Mouse (Mus musculus): ENCODE measurements around the gene Hyal2.
"Not testable (repeated sequence)": the region's sequence is repeated elsewhere in the genome, so short reads cannot be mapped to it uniquely, and the experiment has no call there.

Hyal2 gene

GRCm38 (mm10) chr9:107570016-107570415, 2.3 kb downstream of the Hyal2 start:
- no peak for DNase-seq

GRCm38 (mm10) chr9:107570845-107571244, 3.1 kb downstream of the Hyal2 start:
- no peak for DNase-seq

DNA sequence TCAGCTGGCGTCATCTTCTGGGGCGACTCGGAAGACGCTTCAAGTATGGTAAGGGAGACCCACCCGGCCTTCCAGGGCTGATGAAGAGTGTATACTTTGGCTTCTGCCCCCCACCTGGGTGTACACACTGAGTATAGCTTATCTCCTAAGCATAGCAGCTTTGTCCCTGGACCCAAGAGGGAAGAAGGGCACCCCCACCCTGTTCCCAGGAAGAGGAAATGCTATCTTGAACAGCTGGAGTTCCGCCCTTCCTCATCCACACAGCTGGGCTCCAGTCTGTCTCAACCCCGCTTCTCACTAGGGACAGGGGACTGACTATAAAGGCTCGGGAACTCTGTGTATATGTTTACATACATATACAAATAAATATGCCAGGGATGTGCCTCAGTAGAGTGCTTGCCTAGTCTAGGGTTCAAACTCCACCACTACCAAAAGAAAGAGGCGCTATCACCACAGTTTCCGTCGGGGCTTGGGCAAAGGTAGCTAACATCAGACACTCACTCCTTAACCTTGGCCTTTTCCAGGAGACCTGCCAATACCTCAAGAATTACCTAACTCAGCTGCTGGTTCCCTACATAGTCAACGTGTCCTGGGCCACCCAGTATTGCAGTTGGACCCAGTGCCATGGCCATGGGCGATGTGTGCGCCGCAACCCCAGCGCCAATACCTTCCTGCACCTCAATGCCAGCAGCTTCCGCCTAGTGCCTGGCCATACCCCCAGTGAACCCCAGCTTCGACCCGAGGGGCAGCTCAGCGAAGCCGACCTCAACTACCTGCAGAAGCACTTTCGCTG, 4.0 kb downstream of the Hyal2 start:
- DNase-seq: peak in 1 of 2 experiments; percentile 64

DNA sequence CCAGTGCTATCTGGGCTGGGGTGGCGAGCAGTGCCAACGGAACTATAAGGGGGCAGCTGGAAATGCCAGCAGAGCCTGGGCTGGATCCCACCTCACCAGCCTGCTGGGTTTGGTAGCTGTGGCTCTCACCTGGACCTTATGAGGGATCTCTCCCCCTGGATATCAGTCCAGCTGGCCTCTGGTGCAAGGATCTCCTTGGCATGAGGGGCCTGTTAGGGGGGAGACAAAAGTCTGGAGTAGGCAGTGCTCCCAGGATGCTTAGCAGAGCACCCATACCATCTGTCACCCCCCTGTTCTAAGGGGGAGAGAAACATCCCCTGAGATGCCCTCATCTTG, 4.5 kb downstream of the Hyal2 start:
- DNase-seq: no peak

GRCm38 (mm10) chr9:107573774-107574173, 6.0 kb downstream of the Hyal2 start:
- DNase-seq: not testable (repeated sequence)

GRCm38 (mm10) chr9:107575579-107576356, 8.0 kb downstream of the Hyal2 start:
- DNase-seq: no peak

DNA sequence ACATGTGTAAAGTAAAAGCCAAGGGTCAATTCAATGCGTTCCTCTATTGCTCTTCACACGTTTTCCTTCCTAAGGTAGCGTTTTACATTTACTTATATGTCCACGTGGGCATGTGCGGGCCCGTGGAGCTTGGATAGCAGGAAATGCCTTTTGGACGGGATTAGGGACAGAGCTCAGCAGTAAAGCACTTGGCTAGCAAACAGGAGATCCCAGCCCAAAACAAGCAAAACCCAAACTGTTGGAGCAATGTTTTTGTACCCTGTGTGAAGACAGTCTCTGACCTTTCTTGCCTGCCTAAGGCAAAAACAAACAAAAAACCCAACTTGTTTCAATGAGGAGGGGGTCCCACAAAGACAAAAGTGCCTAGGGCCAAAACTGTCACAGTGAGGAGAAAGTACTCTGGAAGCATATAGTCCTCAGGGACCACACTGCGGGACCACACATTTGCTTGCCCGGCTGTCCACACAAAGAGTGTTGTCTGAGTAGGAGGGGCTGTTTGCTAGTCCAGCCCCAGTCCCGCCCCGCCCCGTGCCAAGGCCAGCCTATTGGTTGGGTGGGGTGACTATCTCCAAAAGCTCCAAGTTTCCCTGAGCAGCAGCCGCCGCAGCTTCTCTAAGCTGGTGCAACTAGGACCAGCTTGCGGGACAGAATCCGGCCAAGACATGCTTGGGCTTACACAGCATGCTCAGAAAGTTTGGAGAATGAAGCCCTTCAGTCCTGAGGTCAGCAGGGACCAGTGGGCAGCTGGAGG, 8.8 kb downstream of the Hyal2 start, which contains the start of gene Hyal1:
Gene Hyal1, plus strand, starts transcription at position 571 of the 751 bp plus-strand sequence.
- peak; percentile 80 to 86 for DNase-seq

GRCm38 (mm10) chr9:107577871-107578270, 10.1 kb downstream of the Hyal2 start:
- DNase-seq: no peak

DNA sequence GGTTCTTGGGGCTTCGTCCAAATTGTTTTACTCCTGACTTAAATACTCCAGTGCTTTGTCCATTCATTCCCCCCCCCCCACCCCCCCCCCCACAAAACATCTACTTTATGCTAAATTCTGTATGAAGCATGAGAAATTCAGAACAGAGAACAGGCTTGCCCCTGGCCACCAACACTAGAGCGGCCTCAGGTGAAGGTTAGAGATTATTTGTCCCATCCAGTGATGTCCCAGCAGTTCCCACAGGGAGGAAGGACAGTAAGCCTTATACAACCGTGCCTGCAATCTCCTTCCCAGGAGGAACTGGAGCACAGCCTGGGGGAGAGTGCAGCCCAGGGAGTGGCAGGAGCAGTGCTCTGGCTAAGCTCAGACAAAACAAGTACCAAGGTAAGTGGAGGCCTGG, 10.8 kb downstream of the Hyal2 start, which contains the start of gene Naa80:
Gene Naa80, plus strand, starts transcription at position 301 of the 400 bp plus-strand sequence.
- DNase-seq: no peak

GRCm38 (mm10) chr9:107579023-107579900, 11.5 kb downstream of the Hyal2 start:
- DNase-seq: no peak

- DNase-seq: peak; percentile 95 to 96
These were observed 13.0 kb downstream of the Hyal2 start, which contains the start of gene Hyal3 for GRCm38 (mm10) chr9:107580501-107581317. Hyal3 (plus strand) TSS chr9:107580818.

DNA sequence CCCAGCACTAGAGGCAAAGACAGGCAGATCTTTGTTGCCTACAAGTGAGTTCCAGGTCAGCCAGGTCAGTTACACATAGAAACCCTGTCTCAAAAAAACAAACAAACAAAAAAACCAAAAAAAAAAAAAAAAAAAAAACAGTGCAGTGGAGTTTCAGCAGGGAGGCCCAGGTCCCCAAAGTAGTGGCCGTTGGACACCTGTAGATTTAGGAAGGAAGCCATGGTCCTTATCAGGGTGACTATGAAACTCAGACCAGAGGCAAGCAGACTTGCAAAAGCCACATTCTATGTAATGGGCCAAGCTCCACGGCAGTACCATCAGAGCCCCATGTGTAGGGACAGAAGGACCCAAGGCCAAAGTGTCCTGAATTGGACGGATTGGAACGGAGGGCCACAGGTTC, 13.8 kb downstream of the Hyal2 start:
- no peak for DNase-seq

DNA sequence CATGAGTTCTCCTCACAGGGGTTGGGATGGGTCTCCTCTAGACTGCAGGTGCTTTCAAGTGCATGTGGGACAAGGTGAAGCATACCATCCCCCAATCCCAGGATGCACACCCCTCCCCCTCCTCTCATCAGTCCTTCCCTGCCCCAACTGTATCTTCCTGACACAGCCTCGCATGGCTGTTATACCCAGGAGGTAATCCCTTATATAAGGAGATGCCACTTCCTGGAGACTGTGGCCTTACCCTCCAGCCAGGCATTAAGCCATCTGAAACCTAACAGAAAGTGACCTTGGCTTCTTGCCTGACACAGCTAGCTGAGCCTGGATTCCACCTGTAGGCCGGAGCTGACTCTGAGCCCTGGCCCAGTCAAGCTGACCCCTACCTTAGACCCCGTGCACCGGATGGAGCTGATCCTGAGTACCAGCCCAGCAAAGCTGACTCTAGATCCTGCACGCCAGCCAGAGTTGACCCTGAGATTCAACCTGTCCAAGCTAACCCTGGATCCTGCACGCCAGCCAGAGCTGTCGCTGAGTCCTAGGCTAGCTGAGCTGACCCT, 14.8 kb downstream of the Hyal2 start:
- peak in 1 of 2 experiments; percentile 61 for DNase-seq

- DNase-seq: no peak
These were observed 15.4 kb downstream of the Hyal2 start for GRCm38 (mm10) chr9:107583174-107583573.

- DNase-seq: no peak
These were observed 18.8 kb downstream of the Hyal2 start for GRCm38 (mm10) chr9:107586504-107586903.

GRCm38 (mm10) chr9:107586974-107587832, 19.5 kb downstream of the Hyal2 start, which contains the start of gene Ifrd2:
Ifrd2 (plus strand) TSS chr9:107587642.
- peak; percentile 99 for DNase-seq

DNA sequence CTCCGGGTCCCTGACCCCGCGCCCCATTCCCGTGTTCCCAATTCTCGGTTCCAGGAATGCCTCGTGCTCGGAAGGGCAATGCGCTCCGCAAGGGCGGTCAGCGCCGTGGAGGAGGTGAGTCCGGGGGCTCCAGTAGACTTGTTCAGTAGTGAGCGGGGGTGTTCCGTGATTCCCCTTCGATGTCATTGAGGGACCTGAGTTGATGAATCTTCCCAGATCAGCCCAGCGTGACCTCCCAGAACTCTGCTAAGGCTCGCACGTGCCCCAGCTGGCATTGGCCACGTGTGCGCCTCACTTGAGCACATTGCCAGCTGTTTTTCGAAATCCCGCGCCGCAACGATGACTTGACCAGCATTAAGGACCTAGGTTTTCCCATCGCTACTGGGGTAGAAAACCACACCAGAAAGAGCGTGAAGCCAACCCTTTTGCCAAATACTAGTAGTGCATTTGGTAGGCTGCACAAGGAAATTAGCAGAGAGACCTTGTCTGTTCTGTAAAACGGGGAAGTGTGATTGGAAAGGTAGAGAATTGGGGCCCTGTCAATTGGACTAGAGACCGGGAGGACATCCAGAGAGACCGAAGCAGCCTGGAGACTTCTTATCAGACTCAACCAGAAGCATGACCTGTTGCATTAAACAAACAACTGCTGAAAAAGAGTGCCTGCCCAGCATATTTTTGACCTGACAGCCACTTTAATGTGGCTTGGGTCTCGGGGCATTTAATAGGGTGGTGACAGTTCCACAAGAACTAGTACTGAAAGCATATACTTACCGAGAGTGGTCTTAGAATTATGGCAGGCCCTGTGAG, 20.3 kb downstream of the Hyal2 start:
- DNase-seq: peak; percentile 75 to 76

DNA sequence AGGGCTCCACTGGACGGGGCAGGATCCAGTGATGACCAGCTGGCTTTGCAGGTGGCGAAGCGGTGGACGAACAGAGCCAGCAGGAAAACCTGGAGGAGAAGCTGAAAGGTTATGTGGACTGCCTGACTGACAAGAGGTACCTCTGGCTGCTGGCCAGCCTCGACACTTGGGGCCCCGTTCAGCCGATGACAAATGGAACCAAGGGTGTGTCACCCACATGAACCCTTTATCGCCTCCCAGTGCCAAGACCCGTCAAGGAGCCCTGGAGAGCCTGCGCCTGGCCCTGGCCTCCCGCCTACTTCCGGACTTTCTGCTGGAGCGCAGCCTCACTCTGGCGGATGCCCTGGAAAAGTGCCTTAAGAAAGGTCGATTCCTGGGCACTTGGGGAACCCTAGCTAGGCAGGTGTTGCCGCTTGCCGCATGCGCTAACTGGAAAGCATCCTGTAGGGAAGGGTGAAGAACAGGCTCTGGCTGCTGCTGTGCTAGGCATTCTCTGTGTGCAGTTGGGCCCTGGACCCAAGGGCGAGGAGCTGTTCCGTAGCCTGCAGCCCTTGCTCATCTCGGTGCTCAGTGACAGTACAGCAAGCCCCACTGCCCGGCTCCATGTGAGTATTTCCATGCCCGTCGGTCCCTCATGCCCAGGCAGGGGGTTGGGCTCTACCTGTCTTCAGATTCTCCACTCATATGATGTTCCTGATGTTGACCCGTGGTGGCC, 22.5 kb downstream of the Hyal2 start:
- peak; percentile 72 to 79 for DNase-seq

All from kidney, adult 8-10 months (tissue).